Mouse (Mus musculus): ENCODE data around the gene Rpl36-ps4. TPM values are rescaled to one million over a fixed set of nuclear protein-coding genes. Genes with fewer than 3 reads are reported as not detected.
"Not testable (repeated sequence)": the region's sequence is repeated elsewhere in the genome, so short reads cannot be mapped to it uniquely, and the experiment has no call there.

Gene Rpl36-ps4
- polyA plus RNA-seq, 1 experiment from 2014 or later, result not detected

- ATAC-seq (ENCODE audit: insufficient number of reproducible peaks, low FRiP score, low TSS enrichment, low read depth), result no peak
- H3K27ac ChIP-seq, result no peak overlapping the region
- H3K4me1 ChIP-seq, result no peaks in the 10 kb centered on the region
- no peaks in the 10 kb centered on the region for H3K9me3 ChIP-seq
- H3K27me3 ChIP-seq, result no peaks in the 10 kb centered on the region
- no peaks in the 10 kb centered on the region for H3K36me3 ChIP-seq
- H3K9ac ChIP-seq, result no peak overlapping the region
- 68% methylated on average over 12 of the region's 12 CpGs for WGBS
- H3K4me3 ChIP-seq, result no peak overlapping the region
- H3K4me2 ChIP-seq, result no peak overlapping the region
Measured at GRCm38 (mm10) chr17:87957096-87957840, 36.5 kb downstream of the Rpl36-ps4 start.

DNA sequence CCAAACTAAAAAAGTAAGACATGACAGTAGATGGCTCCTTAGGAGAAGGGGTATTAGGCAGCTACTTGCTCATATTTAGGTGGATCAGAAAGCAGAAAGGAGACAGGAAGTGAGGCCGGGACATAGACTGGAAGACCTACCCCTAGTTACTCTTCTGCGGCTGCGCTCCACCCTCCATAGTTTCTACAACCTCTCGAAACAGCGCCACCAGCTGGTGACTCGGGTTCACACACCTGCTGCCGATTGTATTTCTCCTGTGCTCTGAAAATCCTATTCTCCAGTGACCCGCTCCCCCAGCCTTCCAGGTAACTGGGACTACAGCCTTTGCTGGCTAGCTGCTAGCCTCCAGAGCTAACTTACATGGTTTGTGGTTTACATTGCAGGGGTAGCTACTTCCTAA is 37.5 kb downstream of the Rpl36-ps4 start:
- no peaks in the 10 kb centered on the region for H3K4me1 ChIP-seq
- no peak for ATAC-seq (ENCODE audit: insufficient number of reproducible peaks, low FRiP score, low TSS enrichment, low read depth)
- no peaks in the 10 kb centered on the region for H3K9me3 ChIP-seq
- no peak overlapping the region for H3K9ac ChIP-seq
- WGBS, result 62% methylated on average over 8 of the region's 8 CpGs
- H3K27ac ChIP-seq, result no peak overlapping the region
- no peak overlapping the region for H3K4me2 ChIP-seq
- no peaks in the 10 kb centered on the region for H3K27me3 ChIP-seq
- no peak overlapping the region for H3K4me3 ChIP-seq
- H3K36me3 ChIP-seq, result no peaks in the 10 kb centered on the region

DNA sequence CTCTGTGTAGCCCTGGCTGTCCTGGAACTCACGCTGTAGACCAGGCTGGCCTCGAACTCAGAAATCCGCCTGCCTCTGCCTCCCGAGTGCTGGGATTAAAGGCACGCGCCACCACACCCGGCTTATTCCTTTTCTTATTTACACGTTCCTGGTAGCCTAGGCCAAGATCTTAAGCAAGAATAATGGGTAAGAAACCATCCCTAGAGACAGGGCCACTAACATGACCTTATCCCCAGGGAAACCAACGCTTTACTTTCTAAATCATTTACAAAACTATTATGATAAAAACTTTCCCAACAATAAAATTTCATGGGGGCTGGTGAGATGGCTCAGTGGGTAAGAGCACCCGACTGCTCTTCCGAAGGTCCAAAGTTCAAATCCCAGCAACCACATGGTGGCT is 38.6 kb downstream of the Rpl36-ps4 start:
- not testable (repeated sequence) for H3K9me3 ChIP-seq; H3K9ac ChIP-seq; ATAC-seq (ENCODE audit: insufficient number of reproducible peaks, low FRiP score, low TSS enrichment, low read depth); H3K4me1 ChIP-seq; H3K4me3 ChIP-seq; H3K27ac ChIP-seq; H3K4me2 ChIP-seq; H3K36me3 ChIP-seq; H3K27me3 ChIP-seq
- 94% methylated on average over 11 of the region's 11 CpGs for WGBS

- H3K4me2 ChIP-seq; H3K9me3 ChIP-seq; H3K4me1 ChIP-seq; H3K36me3 ChIP-seq; H3K27me3 ChIP-seq; ATAC-seq (ENCODE audit: insufficient number of reproducible peaks, low FRiP score, low TSS enrichment, low read depth); H3K4me3 ChIP-seq; H3K27ac ChIP-seq; H3K9ac ChIP-seq: not testable (repeated sequence)
- 83% methylated on average over 5 of the region's 5 CpGs for WGBS
Measured at GRCm38 (mm10) chr17:87959931-87960330, 39.2 kb downstream of the Rpl36-ps4 start.

GRCm38 (mm10) chr17:87963081-87964075 is 42.6 kb downstream of the Rpl36-ps4 start:
- no peak for ATAC-seq (ENCODE audit: insufficient number of reproducible peaks, low FRiP score, low TSS enrichment, low read depth)
- Histone ChIP-seq H3K27ac (no peak overlapping the region), H3K4me2 (no peak overlapping the region), H3K4me3 (no peak overlapping the region), H3K9me3 (no peaks in the 10 kb centered on the region), H3K27me3 (no peaks in the 10 kb centered on the region), H3K9ac (no peak overlapping the region), H3K4me1 (no peaks in the 10 kb centered on the region), H3K36me3 (no peaks in the 10 kb centered on the region)
- 94% methylated on average over 13 of the region's 14 CpGs for WGBS

GRCm38 (mm10) chr17:87968483-87968926 is 47.7 kb downstream of the Rpl36-ps4 start:
- not testable (repeated sequence) for H3K9ac ChIP-seq; H3K4me1 ChIP-seq; H3K4me2 ChIP-seq; H3K9me3 ChIP-seq; H3K4me3 ChIP-seq; H3K27me3 ChIP-seq; H3K36me3 ChIP-seq; ATAC-seq (ENCODE audit: insufficient number of reproducible peaks, low FRiP score, low TSS enrichment, low read depth); H3K27ac ChIP-seq
- 31% methylated on average over 6 of the region's 8 CpGs for WGBS

Other genes with a start within 250 kb of the Rpl36-ps4 start
- gene Msh2, start 248.6 kb upstream of the Rpl36-ps4 start, polyA plus RNA-seq (2015; fragmentation: Nextera tagmentation; extraction: Ambion mirVana), result 54.3 and 61.8 TPM in 2 replicates
- gene Kcnk12, start 123.0 kb upstream of the Rpl36-ps4 start, polyA plus RNA-seq (2015; fragmentation: Nextera tagmentation; extraction: Ambion mirVana), result not detected in 2 replicates
- gene Msh6, start 54.1 kb downstream of the Rpl36-ps4 start, polyA plus RNA-seq (2015; fragmentation: Nextera tagmentation; extraction: Ambion mirVana), result 38.9 and 43.0 TPM in 2 replicates
- gene Fbxo11, start 144.3 kb downstream of the Rpl36-ps4 start, polyA plus RNA-seq (2015; fragmentation: Nextera tagmentation; extraction: Ambion mirVana), result 15.7 and 18.2 TPM in 2 replicates